Mouse (Mus musculus) frontal cortex, postnatal 25 days (tissue): ENCODE results near the gene Rin2.

Experiments
- DNase-seq, 2 experiments: peaks; one replicate each; pipeline ENCODE4 v3.0.0; 2022; ENCODE audit warnings: low spot score in 2 of 2

The Rin2 gene

GRCm38 (mm10) chr2:145829231-145829630 lies 154.2 kb downstream of the Rin2 start:
- DNase-seq, result no peak

- DNase-seq, result no peak
Observed at GRCm38 (mm10) chr2:145830417-145830816, 155.4 kb downstream of the Rin2 start.

GRCm38 (mm10) chr2:145831949-145832835 lies 157.2 kb downstream of the Rin2 start:
- peak in 1 of 2 experiments; percentile 25 for DNase-seq

GRCm38 (mm10) chr2:145832836-145833221 lies 157.8 kb downstream of the Rin2 start:
- DNase-seq, result no peak

- DNase-seq, result no peak
Observed at GRCm38 (mm10) chr2:145833341-145833740, 158.3 kb downstream of the Rin2 start.

GRCm38 (mm10) chr2:145835920-145836319 lies 160.9 kb downstream of the Rin2 start:
- DNase-seq, result no peak

- DNase-seq, result no peak
Observed at GRCm38 (mm10) chr2:145838675-145839074, 163.7 kb downstream of the Rin2 start.

GRCm38 (mm10) chr2:145839565-145840315 lies 164.7 kb downstream of the Rin2 start:
- DNase-seq, result no peak

GRCm38 (mm10) chr2:145840320-145840719 lies 165.3 kb downstream of the Rin2 start:
- no peak for DNase-seq

GRCm38 (mm10) chr2:145840910-145841870 lies 166.2 kb downstream of the Rin2 start:
- DNase-seq, result no peak

- no peak for DNase-seq
Observed at GRCm38 (mm10) chr2:145843322-145843721, 168.3 kb downstream of the Rin2 start.

GRCm38 (mm10) chr2:145846595-145846994 lies 171.6 kb downstream of the Rin2 start:
- DNase-seq, result no peak

GRCm38 (mm10) chr2:145849170-145849905 lies 174.3 kb downstream of the Rin2 start:
- DNase-seq, result no peak

- no peak for DNase-seq
Observed at GRCm38 (mm10) chr2:145850779-145851178, 175.8 kb downstream of the Rin2 start.

GRCm38 (mm10) chr2:145855831-145856230 lies 180.8 kb downstream of the Rin2 start:
- DNase-seq, result no peak

GRCm38 (mm10) chr2:145857864-145858263 lies 182.8 kb downstream of the Rin2 start:
- no peak for DNase-seq

GRCm38 (mm10) chr2:145859442-145859931 lies 184.5 kb downstream of the Rin2 start:
- DNase-seq, result no peak

- DNase-seq, result peak; percentile 83 to 87
Observed at GRCm38 (mm10) chr2:145859932-145860801, 185.2 kb downstream of the Rin2 start.

GRCm38 (mm10) chr2:145861193-145862123 lies 186.4 kb downstream of the Rin2 start:
- no peak for DNase-seq
